ENCODE assay signal across 7 mouse cellular contexts in genomic region chr11:78115367-78116145, GRCm38 (mm10). TPM values are rescaled to one million over a fixed set of nuclear protein-coding genes. Genes with fewer than 3 reads are reported as not detected.
DNase-seq lines count a peak whose midpoint lies in the region; ATAC-seq lines count a peak whose summit lies in the region.

No protein-coding gene starts in this region.

- peak overlapping the region; percentile 83 for H3K27ac ChIP-seq in intestine, embryonic 16.5 days (ENCODE audit: low read length)
- H3K27ac ChIP-seq in midbrain, embryonic 11.5 days (ENCODE audit: low read depth, low read length) = peak overlapping the region; percentile 79

- H3K9ac ChIP-seq in intestine, embryonic 16.5 days (ENCODE audit: low read depth, low read length) = peak overlapping the region; percentile 77
- H3K9ac ChIP-seq in midbrain, embryonic 11.5 days (ENCODE audit: low read length) = peak overlapping the region; percentile 79

- WGBS in intestine, embryonic 16.5 days = under 1% methylated on average over 31 of the region's 37 CpGs
- WGBS in midbrain, embryonic 11.5 days = under 1% methylated on average over 36 of the region's 37 CpGs

- intact Hi-C loops in gastrocnemius, postnatal 36 days (cut with DNase I) = no loop called here
- intact Hi-C loops in left cerebral cortex, postnatal 36 days (cut with DNase I) = no loop called here

- peak overlapping the region; percentile 80 for H3K4me3 ChIP-seq in intestine, embryonic 16.5 days (ENCODE audit: low read length)
- peak overlapping the region; percentile 51 for H3K4me3 ChIP-seq in midbrain, embryonic 11.5 days (ENCODE audit: low read depth, low read length)

- H3K36me3 ChIP-seq in intestine, embryonic 16.5 days (ENCODE audit: control insufficient read depth, insufficient read depth, low read length) = no peaks in the 10 kb centered on the region
- H3K36me3 ChIP-seq in midbrain, embryonic 11.5 days (ENCODE audit: control insufficient read depth, insufficient read depth, low read length) = no peaks in the 10 kb centered on the region

- peak; percentile 100 for ATAC-seq in intestine, embryonic 16.5 days
- ATAC-seq in midbrain, embryonic 11.5 days (ENCODE audit: low FRiP score) = peak; percentile 100

- H3K27me3 ChIP-seq in intestine, embryonic 16.5 days (replicated peaks; ENCODE audit: control insufficient read depth, insufficient read depth, low read length) = no peaks in the 10 kb centered on the region
- H3K27me3 ChIP-seq in midbrain, embryonic 11.5 days (ENCODE audit: control insufficient read depth, insufficient read depth, low read length) = no peaks in the 10 kb centered on the region

- peak overlapping the region; percentile 60 for H3K4me2 ChIP-seq in intestine, embryonic 16.5 days (ENCODE audit: low read depth, low read length)
- H3K4me2 ChIP-seq in midbrain, embryonic 11.5 days = peak overlapping the region; percentile 60

- H3K4me1 ChIP-seq in intestine, embryonic 16.5 days (ENCODE audit: control insufficient read depth, insufficient read depth, low read length) = peaks cover 24% of the 10 kb centered on the region
- peaks cover 18% of the 10 kb centered on the region for H3K4me1 ChIP-seq in midbrain, embryonic 11.5 days (ENCODE audit: control insufficient read depth, insufficient read depth, low read length)

- peak; percentile 79 to 82 for DNase-seq in adrenal gland, adult 18-20 months (ENCODE audit: low spot score in 2 of 2)
- DNase-seq in embryo, embryonic 11 days = peak; percentile 98
- peak; percentile 85 to 91 for DNase-seq in gastrocnemius, postnatal 36 days
- DNase-seq in left cerebral cortex, postnatal 36 days (ENCODE audit: low spot score in 2 of 2) = peak; percentile 91 to 93
- DNase-seq in midbrain, embryonic 11.5 days (ENCODE audit: low spot score, missing footprints) = peak; percentile 99
- DNase-seq in skeletal muscle tissue, adult 2 months (ENCODE audit: low read depth, low spot score) = peak; percentile 92

- no peaks in the 10 kb centered on the region for H3K9me3 ChIP-seq in intestine, embryonic 16.5 days (ENCODE audit: control insufficient read depth, low read length)
- no peaks in the 10 kb centered on the region for H3K9me3 ChIP-seq in midbrain, embryonic 11.5 days (ENCODE audit: control insufficient read depth, low read length)

RNA-seq across cellular contexts. Expression of gene Fam222b, which starts 21.1 kb away (rescaled TPM):
- total RNA-seq in adrenal gland, adult 18-20 months (2021) = 10 to 100 TPM; 19.3 to 22.1 TPM
- total RNA-seq in gastrocnemius, postnatal 36 days (2021) = 1 to 10 TPM; 6.0 to 6.1 TPM
- polyA plus RNA-seq in intestine, embryonic 16.5 days (2015; fragmentation: Nextera tagmentation; extraction: Ambion mirVana) = 14.2 and 16.1 TPM in 2 replicates
- total RNA-seq in left cerebral cortex, postnatal 36 days (2021) = 10 to 100 TPM; 29.0 to 29.7 TPM
- polyA plus RNA-seq in midbrain, embryonic 11.5 days (2014; fragmentation: Nextera tagmentation; extraction: Ambion mirVana) = 26.5 and 26.6 TPM in 2 replicates

RNA-seq across cellular contexts. Expression of gene Eral1, which starts 35.4 kb away (rescaled TPM):
- 10 to 100 TPM; 27.8 to 31.7 TPM for total RNA-seq in adrenal gland, adult 18-20 months (2021)
- total RNA-seq in gastrocnemius, postnatal 36 days (2021) = 10 to 100 TPM; 21.7 to 22.7 TPM
- polyA plus RNA-seq in intestine, embryonic 16.5 days (2015; fragmentation: Nextera tagmentation; extraction: Ambion mirVana) = 29.2 and 31.2 TPM in 2 replicates
- total RNA-seq in left cerebral cortex, postnatal 36 days (2021) = 10 to 100 TPM; 18.9 to 19.1 TPM
- polyA plus RNA-seq in midbrain, embryonic 11.5 days (2014; fragmentation: Nextera tagmentation; extraction: Ambion mirVana) = 39.0 and 39.6 TPM in 2 replicates

RNA-seq across cellular contexts. Expression of gene Traf4, which starts 49.8 kb away (rescaled TPM):
- 10 to 100 TPM; 29.9 to 34.1 TPM for total RNA-seq in adrenal gland, adult 18-20 months (2021)
- 1 to 10 TPM; 2.2 to 3.2 TPM for total RNA-seq in gastrocnemius, postnatal 36 days (2021)
- polyA plus RNA-seq in intestine, embryonic 16.5 days (2015; fragmentation: Nextera tagmentation; extraction: Ambion mirVana) = 73.9 and 79.8 TPM in 2 replicates
- total RNA-seq in left cerebral cortex, postnatal 36 days (2021) = 10 to 100 TPM; 10.5 to 12.5 TPM
- polyA plus RNA-seq in midbrain, embryonic 11.5 days (2014; fragmentation: Nextera tagmentation; extraction: Ambion mirVana) = 72.0 and 79.7 TPM in 2 replicates

Comparison
In these comparisons a context has a peak if more than half of its experiments do, and no peak if none do; other contexts are left out.
1. Peak in every context shown above with its lines: DNase-seq, ATAC-seq, H3K4me3 ChIP-seq and H3K27ac ChIP-seq.